Comparison of ENCODE assay signal across 8 mouse cellular contexts in the genomic region with DNA sequence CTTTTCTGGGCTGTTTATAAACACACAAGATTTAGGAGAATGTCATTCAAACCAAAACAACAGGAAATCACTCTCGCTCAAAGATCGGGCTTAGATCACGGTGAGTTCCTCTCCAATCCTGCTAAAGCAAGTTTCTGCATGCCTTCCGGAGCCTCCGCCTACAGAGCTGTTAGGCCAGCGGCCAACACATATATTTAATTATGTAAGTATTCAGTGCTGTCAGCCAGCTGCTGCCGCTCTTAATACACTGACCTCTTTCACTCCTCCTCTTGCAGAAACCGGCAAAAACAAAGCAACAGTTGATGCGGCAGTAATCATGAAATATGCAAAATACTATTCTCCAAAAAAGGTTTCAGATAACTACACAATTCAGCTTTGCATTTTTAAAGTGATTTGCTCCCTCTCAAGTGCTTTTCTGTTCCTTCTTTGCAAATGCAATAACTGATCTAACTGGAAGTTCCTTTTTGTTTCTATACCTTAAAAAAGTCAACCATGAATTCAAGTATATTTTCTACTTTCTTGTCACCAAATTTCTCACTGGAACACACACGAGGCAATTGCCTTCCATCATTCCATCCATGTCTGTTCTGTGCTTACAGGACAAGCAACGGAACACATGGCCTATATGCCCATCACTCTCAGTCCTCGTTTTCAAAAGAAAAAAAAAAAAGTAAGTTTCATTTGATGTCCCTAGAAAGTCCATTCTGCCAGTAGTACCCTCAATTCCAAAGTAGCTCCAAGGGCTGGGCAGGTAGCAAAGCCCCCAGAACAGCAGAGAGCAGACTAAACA.
A peak's percentile ranks its signal among the peaks of the same experiment; 100 is the strongest.
DNase-seq lines count a peak whose midpoint lies in the region; ATAC-seq lines count a peak whose summit lies in the region.

No protein-coding gene starts in this region.

- H3K4me2 ChIP-seq in heart, embryonic 13.5 days, result peak overlapping the region; percentile 24
- H3K4me2 ChIP-seq in kidney, embryonic 14.5 days (replicated peaks; ENCODE audit: low read depth, low read length), result no peak overlapping the region
- peak overlapping the region; percentile 22; the same call in 1 of the 2 replicates for H3K4me2 ChIP-seq in lung, embryonic 15.5 days

- H3K27me3 ChIP-seq in heart, embryonic 13.5 days (replicated peaks), result no peaks in the 10 kb centered on the region
- H3K27me3 ChIP-seq in kidney, embryonic 14.5 days (ENCODE audit: control insufficient read depth, insufficient read depth, low read length), result no peaks in the 10 kb centered on the region
- no peaks in the 10 kb centered on the region for H3K27me3 ChIP-seq in lung, embryonic 15.5 days

- H3K9ac ChIP-seq in heart, embryonic 13.5 days, result no peak overlapping the region
- H3K9ac ChIP-seq in kidney, embryonic 14.5 days (ENCODE audit: low read depth, low read length), result no peak overlapping the region
- H3K9ac ChIP-seq in lung, embryonic 15.5 days, result no peak overlapping the region

- peak overlapping the region; percentile 65 for H3K27ac ChIP-seq in heart, embryonic 13.5 days (replicated peaks)
- H3K27ac ChIP-seq in kidney, embryonic 14.5 days (ENCODE audit: low read depth, low read length), result peak overlapping the region; percentile 73
- H3K27ac ChIP-seq in lung, embryonic 15.5 days, result peak overlapping the region; percentile 58

- H3K4me1 ChIP-seq in heart, embryonic 13.5 days, result peaks cover 63% of the 10 kb centered on the region
- peaks cover 10% of the 10 kb centered on the region for H3K4me1 ChIP-seq in kidney, embryonic 14.5 days (ENCODE audit: control insufficient read depth, insufficient read depth, low read length)
- H3K4me1 ChIP-seq in lung, embryonic 15.5 days, result peaks cover 58% of the 10 kb centered on the region

- no peak overlapping the region for H3K4me3 ChIP-seq in heart, embryonic 13.5 days
- no peak overlapping the region for H3K4me3 ChIP-seq in kidney, embryonic 14.5 days (ENCODE audit: low read length)
- no peak overlapping the region for H3K4me3 ChIP-seq in lung, embryonic 15.5 days

- 48% methylated on average over 12 of the region's 12 CpGs for WGBS in heart, embryonic 13.5 days
- WGBS in kidney, embryonic 14.5 days, result 28% methylated on average over 12 of the region's 12 CpGs
- 6% methylated on average over 12 of the region's 12 CpGs for WGBS in lung, embryonic 15.5 days

- peak; percentile 47 to 64 for DNase-seq in right cerebral cortex, adult 2 months (ENCODE audit: low spot score in 2 of 2)
- DNase-seq in right cerebral cortex, postnatal 14 days, result no peak
- DNase-seq in brain, adult 2 months (ENCODE audit: low read depth, low spot score), result peak; percentile 77
- peak; percentile 23 for DNase-seq in retina, adult 2 months (ENCODE audit: low read depth, low spot score)
- no peak for DNase-seq in gastrocnemius, postnatal 25 days

- no peaks in the 10 kb centered on the region for H3K36me3 ChIP-seq in heart, embryonic 13.5 days
- H3K36me3 ChIP-seq in kidney, embryonic 14.5 days (ENCODE audit: control insufficient read depth, insufficient read depth, low read length), result no peaks in the 10 kb centered on the region
- no peaks in the 10 kb centered on the region for H3K36me3 ChIP-seq in lung, embryonic 15.5 days

- ATAC-seq in heart, embryonic 13.5 days (ENCODE audit: extremely low read depth, insufficient number of reproducible peaks, low FRiP score, low TSS enrichment), result no peak
- peak; percentile 81; the same call in 1 of the 2 replicates for ATAC-seq in kidney, embryonic 14.5 days (ENCODE audit: low FRiP score, low TSS enrichment)
- peak; percentile 85; the same call in 1 of the 2 replicates for ATAC-seq in lung, embryonic 15.5 days (ENCODE audit: borderline replicate concordance, extremely low read depth, low FRiP score, low TSS enrichment)

- no peaks in the 10 kb centered on the region for H3K9me3 ChIP-seq in heart, embryonic 13.5 days
- no peaks in the 10 kb centered on the region for H3K9me3 ChIP-seq in kidney, embryonic 14.5 days (ENCODE audit: control insufficient read depth, low read length)
- no peaks in the 10 kb centered on the region for H3K9me3 ChIP-seq in lung, embryonic 15.5 days

Comparison
In these comparisons a context has a peak if more than half of its experiments do, and no peak if none do; other contexts are left out.
1. DNase-seq: peak in right cerebral cortex, adult 2 months (2 of 2), brain, adult 2 months (single experiment) and retina, adult 2 months (single experiment); none in right cerebral cortex, postnatal 14 days (single experiment) and gastrocnemius, postnatal 25 days (single experiment).
2. Peak in every context shown above with its lines, with median percentiles within 50 percentile points of each other: H3K27ac ChIP-seq.